Mouse (Mus musculus) layer of hippocampus, adult 11-12 months (tissue): Measurements from ENCODE around the gene Serpina3f.
"Not testable (repeated sequence)": the region's sequence is repeated elsewhere in the genome, so short reads cannot be mapped to it uniquely, and the experiment has no call there.

Experiments used
- DNase-seq: peaks from one replicate; pipeline ENCODE4 v3.0.0; 2022; ENCODE audit warnings: low spot score

Gene Serpina3f

DNA sequence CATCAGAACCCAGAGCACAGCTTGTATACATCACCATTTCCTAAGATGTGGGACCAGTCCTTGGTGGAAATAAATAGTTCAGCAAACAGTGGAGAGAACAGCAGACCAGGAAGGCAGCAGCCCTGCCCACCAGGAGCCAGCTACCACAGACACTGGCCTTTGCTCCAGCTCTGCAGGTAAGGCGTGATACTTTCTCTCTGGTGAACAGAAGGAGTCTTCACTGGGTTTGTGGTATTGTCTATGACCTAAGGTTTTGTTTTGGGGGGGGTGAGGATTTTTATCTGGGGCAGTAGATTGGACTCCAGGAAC, at the start of gene Serpina3f:
TSS of gene Serpina3f (plus strand) at position 100 of the 309 bp plus-strand sequence.
- DNase-seq: no peak

- no peak for DNase-seq
These were observed 39.6 kb upstream of the Serpina3f start for GRCm38 (mm10) chr12:104174747-104175146.

- DNase-seq: no peak
These were observed 38.7 kb upstream of the Serpina3f start for GRCm38 (mm10) chr12:104175636-104176035.

DNA sequence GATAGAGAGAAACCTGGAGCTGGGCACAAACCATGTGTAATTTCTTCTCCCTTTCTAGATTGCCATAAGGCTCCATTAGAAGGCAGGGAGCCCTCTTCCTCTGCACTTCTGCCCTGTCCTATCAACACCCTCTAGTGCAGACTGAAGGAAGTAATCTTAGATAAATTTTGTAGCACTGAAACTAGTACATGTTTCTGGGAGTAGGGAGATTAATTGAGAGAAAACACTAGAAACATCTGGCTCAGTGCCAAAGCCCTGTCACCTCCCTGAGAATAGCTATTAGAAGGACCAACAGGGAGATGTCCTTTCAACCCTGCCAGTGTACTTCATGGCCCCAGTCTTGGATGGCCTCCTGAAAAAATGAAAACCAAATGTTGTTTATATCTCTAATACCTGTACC, 35.8 kb upstream of the Serpina3f start:
- no peak for DNase-seq

DNA sequence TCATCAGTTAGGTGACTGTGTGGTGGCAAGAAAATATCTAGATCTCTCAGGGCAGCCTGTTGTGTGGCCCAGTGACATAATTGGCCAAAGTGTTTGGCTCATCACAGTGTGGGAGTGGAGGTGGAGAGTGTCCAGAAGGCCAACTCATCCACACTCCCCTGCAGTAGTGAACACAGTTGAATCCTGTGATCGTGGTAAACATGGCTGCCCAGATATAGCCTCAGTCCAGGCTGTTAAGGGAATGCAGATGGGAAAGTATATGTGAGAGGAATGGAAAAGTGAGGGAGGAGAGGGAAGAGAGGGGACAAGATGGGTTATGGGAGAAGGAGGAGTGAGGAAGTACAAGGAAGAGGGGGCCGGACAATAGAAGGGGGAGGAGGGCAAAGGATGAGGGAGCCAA, 35.4 kb upstream of the Serpina3f start:
- no peak for DNase-seq

- no peak for DNase-seq
These were observed 29.3 kb upstream of the Serpina3f start for GRCm38 (mm10) chr12:104185046-104185445.

- no peak for DNase-seq
These were observed 28.2 kb upstream of the Serpina3f start for GRCm38 (mm10) chr12:104186041-104186581.

- DNase-seq: no peak
These were observed 25.1 kb upstream of the Serpina3f start for GRCm38 (mm10) chr12:104189246-104189645.

- DNase-seq: no peak
These were observed 23.5 kb upstream of the Serpina3f start for GRCm38 (mm10) chr12:104190852-104191251.

DNA sequence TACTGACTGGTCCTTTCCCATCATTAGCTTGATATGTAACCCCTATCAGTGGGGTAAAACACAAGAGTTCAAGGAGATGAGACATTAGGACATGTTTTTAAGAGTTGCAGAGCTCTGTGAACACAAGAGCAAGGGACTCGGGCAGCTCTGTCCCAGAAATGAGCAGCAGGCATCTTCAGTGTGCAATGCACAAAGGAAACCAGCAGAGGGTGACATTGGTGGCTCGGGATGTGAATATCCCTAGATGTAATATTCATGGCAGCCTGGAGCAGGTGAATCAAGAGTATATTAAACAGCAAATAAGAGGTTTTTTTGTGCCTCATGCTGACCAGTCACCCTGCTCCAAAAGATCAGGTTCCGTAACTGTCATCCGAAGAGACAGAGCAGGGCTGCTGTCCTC, 5.2 kb upstream of the Serpina3f start:
- no peak for DNase-seq

DNA sequence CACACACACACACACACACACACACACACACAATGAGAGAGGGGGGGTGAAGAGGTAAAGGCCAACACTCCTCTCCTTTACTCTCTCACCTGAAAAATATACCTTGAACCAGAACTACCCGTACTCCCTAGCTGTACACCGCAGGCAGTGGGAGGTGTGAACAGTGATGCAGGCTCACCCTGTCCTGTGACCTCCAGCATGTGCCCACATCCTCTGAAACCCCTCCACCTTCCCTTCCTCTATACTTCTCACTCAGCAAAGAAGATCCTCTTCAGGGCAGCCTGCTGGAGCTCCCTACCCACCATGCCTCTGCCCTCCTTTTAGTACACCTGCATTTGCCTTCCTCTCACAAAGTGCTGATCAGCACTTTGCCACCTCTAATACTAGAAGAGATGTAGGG, 4.5 kb upstream of the Serpina3f start:
- no peak for DNase-seq

DNA sequence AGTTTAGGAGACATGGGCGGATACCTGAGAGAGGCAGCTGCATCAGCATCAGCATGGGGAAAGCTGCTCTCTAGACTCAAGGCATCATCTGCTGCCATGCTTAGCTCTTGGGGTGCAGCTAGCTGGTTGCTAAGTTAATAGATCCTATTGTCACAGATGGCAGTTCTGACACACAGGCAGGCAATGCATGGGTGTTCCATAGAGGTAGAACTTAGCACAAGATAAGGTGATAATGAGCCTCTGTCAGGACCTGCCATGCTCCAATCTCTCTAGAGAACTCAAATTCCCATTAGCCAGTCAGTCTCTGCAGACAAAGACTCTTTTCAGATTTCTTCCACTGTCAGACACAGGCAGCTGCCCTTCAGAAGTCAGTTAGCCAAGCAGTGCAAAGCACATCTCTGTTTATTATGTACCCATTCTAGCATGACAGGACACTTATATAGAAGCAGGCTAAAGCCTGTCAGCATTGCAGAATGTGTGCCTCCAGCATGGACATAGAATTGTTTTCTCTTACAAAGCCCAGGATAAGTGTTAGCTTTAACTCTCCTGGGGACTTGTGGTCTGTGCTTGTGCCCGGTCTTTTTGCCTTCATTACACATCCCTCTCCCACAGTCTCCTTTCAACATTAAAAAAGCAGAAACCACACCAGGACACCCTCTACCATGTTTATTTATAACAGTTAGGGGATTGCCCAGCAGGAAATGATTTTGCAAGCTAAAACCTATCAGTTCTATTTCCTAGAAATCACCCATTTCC, 477 bp upstream of the Serpina3f start:
- peak; percentile 12 for DNase-seq

GRCm38 (mm10) chr12:104215249-104215648, 905 bp downstream of the Serpina3f start:
- no peak for DNase-seq

DNA sequence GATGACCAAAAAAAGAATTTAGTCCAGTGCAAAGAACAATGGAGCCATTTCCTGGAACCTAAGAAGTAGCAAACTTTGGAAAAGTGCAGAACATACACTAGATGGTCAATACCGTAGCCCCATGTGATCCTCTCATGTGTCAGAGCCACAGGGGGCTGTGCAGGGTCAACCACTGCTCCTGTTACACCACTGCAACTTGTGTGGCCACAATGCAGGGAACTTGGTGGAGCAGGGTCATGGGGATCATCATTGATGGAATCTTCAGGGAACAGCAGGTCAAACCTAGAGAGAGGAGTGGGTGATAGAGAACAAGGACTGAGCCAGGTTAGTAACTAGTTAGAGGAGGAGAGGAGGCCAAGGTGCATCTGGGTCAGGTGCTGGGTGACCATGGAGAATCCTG, 7.3 kb downstream of the Serpina3f start:
- DNase-seq: no peak

DNA sequence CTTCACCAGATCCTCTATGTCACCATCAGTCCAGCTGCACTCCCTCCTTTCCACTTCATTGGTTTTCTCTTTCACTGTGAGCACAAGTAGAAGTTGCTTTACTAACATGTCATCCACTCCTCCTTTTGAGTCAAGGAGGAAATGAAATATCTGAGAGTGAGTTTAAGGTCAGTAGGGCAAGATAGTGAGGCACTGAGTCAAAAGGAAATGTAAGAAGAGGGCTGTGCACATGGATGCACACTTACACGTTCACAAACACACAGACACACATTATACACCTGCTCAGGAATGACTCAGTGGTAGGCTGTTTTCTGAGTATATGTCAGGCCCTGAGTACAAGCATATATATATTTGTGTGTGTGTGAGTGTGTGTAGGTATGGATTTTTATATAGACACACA, 9.3 kb downstream of the Serpina3f start:
- no peak for DNase-seq

DNA sequence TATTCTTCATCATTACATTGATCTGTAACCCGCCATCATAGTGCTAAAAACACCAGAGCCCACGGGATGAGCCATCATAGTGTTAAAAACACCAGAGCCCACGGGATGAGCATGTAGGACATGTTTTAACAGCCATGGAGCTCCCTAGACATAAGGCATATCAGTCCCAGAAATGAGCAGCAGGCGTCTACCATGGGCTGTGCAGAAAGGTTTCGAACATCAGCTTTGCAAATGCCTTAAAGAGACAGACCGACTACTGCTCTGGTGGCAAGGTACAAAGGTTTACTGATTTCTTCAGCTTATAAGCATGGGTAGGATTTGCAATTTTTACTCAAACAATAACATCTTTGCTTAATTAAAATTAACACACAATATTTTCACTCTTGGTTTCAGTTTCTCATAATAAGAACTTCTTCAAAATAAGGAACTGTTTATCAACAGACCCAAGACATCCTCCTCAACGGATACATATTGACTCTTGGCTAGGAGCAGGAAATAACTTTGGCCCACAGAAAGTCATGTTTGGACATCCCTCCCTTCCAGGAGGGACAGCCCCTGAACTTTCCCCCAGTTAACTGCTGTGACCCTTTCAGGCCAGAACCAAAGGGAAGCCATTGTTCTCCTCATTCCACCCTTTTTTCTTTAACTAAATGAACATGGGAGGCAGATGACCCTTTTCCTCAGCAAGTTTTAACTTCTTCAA, 10.4 kb downstream of the Serpina3f start:
- no peak for DNase-seq

DNA sequence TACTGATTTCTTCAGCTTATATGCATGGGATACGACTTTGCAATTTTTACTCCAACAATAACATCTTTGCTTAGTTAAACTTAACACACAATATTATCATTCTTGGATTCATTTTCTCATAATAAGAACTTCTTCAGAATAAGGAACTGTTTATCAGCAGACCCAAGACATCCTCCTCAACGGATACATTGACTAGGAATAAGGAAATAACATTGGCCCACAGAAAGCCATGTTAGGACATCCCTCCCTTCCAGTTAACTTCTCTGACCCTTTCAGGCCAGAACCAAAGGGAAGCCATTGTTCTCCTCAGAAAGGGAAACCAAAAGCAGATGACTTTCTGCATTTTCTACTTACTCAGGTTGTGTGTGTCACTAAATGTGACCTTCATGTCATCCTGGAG, 16.4 kb downstream of the Serpina3f start:
- DNase-seq: no peak

DNA sequence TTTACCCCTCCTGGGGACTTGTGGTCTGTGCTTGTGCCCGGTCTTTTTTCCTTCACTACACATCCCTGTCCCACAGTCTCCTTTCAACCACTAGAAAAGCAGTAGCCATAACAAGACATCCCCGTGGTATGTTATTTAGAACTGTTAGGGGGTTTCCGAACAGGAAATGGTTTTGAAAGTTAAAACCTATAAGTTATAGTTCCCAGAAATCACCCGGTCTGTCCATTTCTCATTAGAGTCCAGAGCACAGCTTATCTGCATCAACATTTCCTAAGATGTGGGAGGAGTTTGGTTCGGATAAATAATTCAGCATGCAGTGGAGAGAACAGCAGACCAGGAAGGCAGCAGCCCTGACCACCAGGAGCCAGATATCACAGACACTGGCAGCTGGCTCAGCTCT, 21.6 kb downstream of the Serpina3f start, which contains the start of gene Serpina3g:
TSS of gene Serpina3g (plus strand) at position 331 of the 400 bp plus-strand sequence.
- no peak for DNase-seq

DNA sequence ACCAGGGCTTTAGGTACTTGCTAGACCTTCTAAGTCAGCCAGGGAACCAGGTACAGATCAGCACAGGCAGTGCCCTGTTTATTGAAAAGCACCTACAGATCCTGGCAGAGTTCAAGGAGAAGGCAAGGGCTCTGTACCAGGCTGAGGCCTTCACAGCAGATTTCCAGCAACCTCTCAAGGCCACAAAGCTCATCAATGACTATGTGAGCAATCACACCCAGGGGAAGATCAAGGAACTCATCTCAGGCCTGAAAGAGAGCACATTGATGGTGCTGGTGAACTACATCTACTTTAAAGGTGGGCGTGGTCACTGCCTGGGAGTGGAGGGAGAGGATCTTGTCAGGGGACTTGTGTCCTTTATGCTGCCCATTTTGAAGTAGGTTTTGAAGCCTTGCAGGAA, 23.7 kb downstream of the Serpina3f start:
- DNase-seq: not testable (repeated sequence)

- no peak for DNase-seq
These were observed 29.0 kb downstream of the Serpina3f start for GRCm38 (mm10) chr12:104243307-104243706.

DNA sequence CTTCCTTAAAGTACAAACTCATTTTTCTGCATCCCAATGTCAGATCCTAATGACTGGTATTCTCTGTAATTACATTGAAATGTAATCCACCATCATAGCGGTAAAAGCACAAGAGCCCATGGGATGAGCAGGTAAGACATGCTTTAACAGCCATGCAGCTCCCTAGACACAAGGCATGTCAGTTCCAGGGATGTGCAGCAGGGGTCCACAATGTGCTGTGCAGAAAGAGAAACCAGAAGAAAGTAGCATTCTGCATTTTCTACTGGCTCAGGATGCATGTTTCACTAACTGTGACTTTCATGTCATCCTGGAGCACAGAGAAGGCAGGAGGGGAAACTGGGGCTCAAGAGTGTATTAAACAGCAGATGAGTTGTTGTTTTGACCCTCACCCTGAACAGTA, 30.7 kb downstream of the Serpina3f start:
- peak; percentile 34 for DNase-seq

DNA sequence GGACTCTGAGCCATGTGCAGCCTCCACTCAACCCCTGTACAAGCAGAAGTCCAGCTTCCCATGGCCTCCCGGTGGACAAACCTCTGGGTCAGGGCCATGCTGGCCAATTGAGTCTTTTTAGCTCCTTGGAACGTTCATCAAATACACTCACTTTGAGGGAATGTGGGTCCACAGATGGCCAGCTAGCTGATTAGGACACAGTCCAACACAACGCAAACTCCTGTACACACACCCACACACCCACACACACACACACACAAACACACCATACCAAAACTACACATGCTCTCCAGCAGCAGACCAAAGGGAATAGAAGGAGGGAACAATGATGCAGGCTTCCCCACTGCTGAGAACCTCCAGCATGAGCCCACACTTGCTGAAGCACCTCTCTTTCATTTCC, 31.3 kb downstream of the Serpina3f start:
- DNase-seq: peak; percentile 38

DNA sequence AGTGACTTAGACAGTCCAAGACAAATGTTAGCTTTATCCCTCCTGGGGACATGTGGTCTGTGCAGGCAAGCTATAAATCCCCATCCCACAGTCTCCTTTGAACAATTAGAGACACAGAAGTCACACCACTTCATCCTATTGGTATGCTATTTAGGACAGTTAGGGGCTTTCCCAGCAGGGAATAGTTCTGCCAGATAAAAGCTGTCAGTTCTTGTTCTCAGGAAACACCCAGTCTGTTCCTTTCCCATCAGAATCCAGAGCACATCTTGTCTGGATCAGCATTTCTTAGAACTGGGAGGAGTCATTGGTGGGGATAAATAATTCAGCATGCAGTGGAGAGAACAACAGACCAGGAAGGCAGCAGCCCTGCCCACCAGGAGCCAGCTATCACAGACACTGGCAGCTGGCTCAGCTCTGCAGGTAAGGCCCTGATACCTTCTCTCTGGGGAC, 33.2 kb downstream of the Serpina3f start:
- DNase-seq: no peak
